Mouse (Mus musculus) frontal cortex, postnatal 25 days (tissue): ENCODE data around the gene Ensa.

Experiments used
- DNase-seq, 2 experiments: peaks; one replicate each; pipeline ENCODE4 v3.0.0; 2022; ENCODE audit warnings: low spot score in 2 of 2

Gene Ensa

DNA sequence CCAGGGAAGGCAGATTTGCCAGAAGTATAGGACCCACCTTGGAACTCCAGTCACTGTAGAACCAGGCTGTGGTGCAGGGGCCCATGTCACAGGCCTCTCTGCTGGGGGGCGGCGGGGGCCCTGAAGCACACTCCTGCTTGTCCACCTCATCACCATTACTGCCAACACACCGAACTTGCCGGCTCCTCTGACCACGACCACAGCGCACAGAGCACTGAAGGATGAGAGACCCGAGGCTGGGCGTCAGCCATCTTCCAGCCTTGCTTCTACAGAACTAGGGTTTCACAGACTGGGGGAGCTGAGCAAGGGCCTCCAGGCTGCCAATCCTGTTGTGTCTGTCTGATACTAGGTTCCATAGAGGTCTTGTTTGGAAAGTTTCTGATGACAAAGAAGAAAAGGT, 54.8 kb downstream of the Ensa start:
- DNase-seq: no peak

DNA sequence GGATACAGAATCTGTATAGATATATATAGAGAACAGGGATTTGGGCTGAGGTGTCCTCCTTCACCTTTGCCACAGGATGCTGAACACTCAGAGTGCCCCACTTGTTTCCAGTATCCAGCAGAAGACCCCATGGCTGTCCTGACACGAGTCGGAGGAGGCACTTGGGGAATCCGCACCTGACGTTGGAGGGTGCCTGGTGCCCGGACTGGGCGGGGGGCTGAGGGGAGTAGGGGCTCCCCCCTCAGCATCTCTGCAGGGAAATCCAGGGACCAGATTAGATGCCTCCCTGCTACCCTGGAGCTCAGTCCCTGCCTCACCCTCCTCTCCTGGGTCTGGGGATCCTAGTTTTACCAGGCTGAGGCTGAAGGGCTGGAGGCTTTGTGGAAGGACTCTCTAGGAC, 55.9 kb downstream of the Ensa start:
- no peak for DNase-seq

DNA sequence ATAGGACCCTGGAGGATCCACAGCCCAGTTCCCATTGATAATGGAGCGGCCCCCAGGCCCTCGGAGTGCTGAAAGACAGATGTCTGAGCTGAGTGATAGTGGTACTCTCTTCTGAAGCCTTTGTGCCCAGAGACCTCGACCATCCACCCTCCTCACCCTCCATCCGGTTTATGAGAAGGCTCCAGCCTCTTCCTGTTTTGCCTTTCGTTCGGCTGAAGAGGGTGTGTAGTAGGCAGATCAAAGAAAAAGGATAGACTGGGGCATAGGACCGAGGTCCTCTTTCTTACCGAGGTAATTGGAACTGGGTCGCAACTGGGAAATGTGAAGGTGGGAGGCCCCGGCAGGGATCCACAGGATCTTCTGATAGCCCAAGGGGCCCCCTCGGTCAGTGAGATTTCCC, 56.6 kb downstream of the Ensa start:
- no peak for DNase-seq
